Mouse (Mus musculus): ENCODE measurements around the gene Lyl1. TPM values are rescaled to one million over a fixed set of nuclear protein-coding genes. Genes with fewer than 3 reads are reported as not detected.

Gene Lyl1
- 1 to 10 TPM in 1 of 2 experiments, under 1 TPM in 1; 0.53 to 1.6 TPM for total RNA-seq (2023)

GRCm38 (mm10) chr8:84700941-84701911, at the start of gene Lyl1:
Gene Lyl1 (plus strand): TSS chr8:84701457.

GRCm38 (mm10) chr8:84662581-84663065, 38.6 kb upstream of the Lyl1 start, which contains the start of gene Ier2:
Gene Ier2 (minus strand): TSS chr8:84662852.

GRCm38 (mm10) chr8:84686191-84687002, 14.9 kb upstream of the Lyl1 start, which contains the start of gene Trmt1:
Gene Trmt1 (plus strand): TSS chr8:84686307.

GRCm38 (mm10) chr8:84687705-84688100, 13.6 kb upstream of the Lyl1 start, which contains the start of gene Nacc1:
Gene Nacc1 (minus strand): TSS chr8:84687862.

GRCm38 (mm10) chr8:84722850-84723570, 21.8 kb downstream of the Lyl1 start, which contains the start of gene G430095P16Rik:
Gene G430095P16Rik (plus strand): TSS chr8:84723007.

Other genes starting within 250 kb of the Lyl1 start
- gene Ier2, start 38.6 kb upstream of the Lyl1 start, total RNA-seq (2023): 100 to 1,000 TPM; 200 TPM
- 100 to 1,000 TPM; 160 to 178 TPM for gene Trmt1, start 15.2 kb upstream of the Lyl1 start, total RNA-seq (2023)
- 10 to 100 TPM; 50.6 to 58.0 TPM for gene Nacc1, start 13.6 kb upstream of the Lyl1 start, total RNA-seq (2023)
- 10 to 100 TPM; 10.2 to 13.2 TPM for gene G430095P16Rik, start 21.6 kb downstream of the Lyl1 start, total RNA-seq (2023)
- 10 to 100 TPM in 1 of 2 experiments, 1 to 10 TPM in 1; 9.5 to 14.2 TPM for gene Nfix, start 98.9 kb downstream of the Lyl1 start, total RNA-seq (2023)
- 1 to 10 TPM; 4.3 TPM for gene Dand5, start 121.4 kb downstream of the Lyl1 start, total RNA-seq (2023)
- gene Gadd45gip1, start 130.1 kb downstream of the Lyl1 start, total RNA-seq (2023): 10 to 100 TPM; 17.9 to 19.1 TPM
- gene Rad23a, start 139.2 kb downstream of the Lyl1 start, total RNA-seq (2023): 10 to 100 TPM; 66.8 to 83.2 TPM
- 100 to 1,000 TPM; 469 to 498 TPM for gene Calr, start 145.5 kb downstream of the Lyl1 start, total RNA-seq (2023)
- 10 to 100 TPM; 82.8 to 83.0 TPM for gene Farsa, start 155.5 kb downstream of the Lyl1 start, total RNA-seq (2023)
- 1 to 10 TPM; 3.1 to 6.1 TPM for gene Syce2, start 170.7 kb downstream of the Lyl1 start, total RNA-seq (2023)
- gene Gcdh, start 192.5 kb downstream of the Lyl1 start, total RNA-seq (2023): 10 to 100 TPM; 24.0 to 27.5 TPM
- gene Klf1, start 200.5 kb downstream of the Lyl1 start, total RNA-seq (2023): 1 to 10 TPM; 1.5 to 3.6 TPM
- 10 to 100 TPM in 1 of 2 experiments, 1 to 10 TPM in 1; 7.9 to 10.2 TPM for gene Dnase2a, start 207.1 kb downstream of the Lyl1 start, total RNA-seq (2023)
- gene Mast1, start 235.9 kb downstream of the Lyl1 start, total RNA-seq (2023): under 1 TPM; 0.24 to 0.41 TPM
- gene Rtbdn, start 245.5 kb downstream of the Lyl1 start, total RNA-seq (2023): not detected

All from T-cell, adult 66 days (primary cell).